Mouse (Mus musculus) lung, adult 2 months (tissue): ENCODE data around the gene Gtpbp2. TPM values are rescaled to one million over a fixed set of nuclear protein-coding genes. Genes with fewer than 3 reads are reported as not detected.
A peak's percentile ranks its signal among the peaks of the same experiment; 100 is the strongest.

ENCODE experiments used
- DNase-seq: peaks from one replicate; pipeline ENCODE4 v3.0.0; 2022
- H3K4me1 ChIP-seq: fragments of 200-500 bp; 2 replicates; pipeline ENCODE4 v1.6.1; 2011; ENCODE audit warnings: low read length; ENCODE audit not compliant: control insufficient read depth, insufficient read depth
- H3K4me3 ChIP-seq: fragments of 200-500 bp; replicated peaks from 2 replicates; pipeline ENCODE3; 2011; ENCODE audit warnings: low read depth, mild to moderate bottlenecking, control low read depth, low read length; ENCODE audit errors: extremely low read depth
- CTCF ChIP-seq: fragments of 200-500 bp; IDR thresholded peaks from 2 replicates; pipeline ENCODE4 v1.5.1; 2011; ENCODE audit warnings: mild to moderate bottlenecking, low read length, control low read depth; ENCODE audit not compliant: insufficient read depth
- POLR2A ChIP-seq: fragments of 200-500 bp; IDR thresholded peaks from 2 replicates; pipeline ENCODE4 v1.6.1; 2011; ENCODE audit warnings: low read depth, mild to moderate bottlenecking, control low read depth, low read length, borderline replicate concordance; ENCODE audit errors: extremely low read depth
- WGBS: fragments of 180-500 bp; shearing (Covaris S2); methylation state at CpG from one replicate; pipeline ENCODE4 v1.1.7; 2018; 5-methylcytosine and 5-hydroxymethylcytosine counted together
- polyA plus RNA-seq: library from polyadenylated mRNA; depleted of rRNA; stranded (reverse); fragments of >200 nt; gene quantifications from 2 replicates; pipeline ENCODE4 v1.2.3, GENCODE M21; 2012; rRNA removed

Gene Gtpbp2
- polyA plus RNA-seq, 1 experiment, result 161 TPM

- DNase-seq, result no peak
- H3K4me1 ChIP-seq, result no peaks in the 10 kb centered on the region
- 89% methylated on average over 4 of the region's 4 CpGs for WGBS
- TF ChIP-seq CTCF, result no peak
- no peak for TF ChIP-seq POLR2A
- no peak overlapping the region for H3K4me3 ChIP-seq
Observed at GRCm38 (mm10) chr17:46182273-46182672, 21.4 kb downstream of the Gtpbp2 start.

GRCm38 (mm10) chr17:46188829-46189228 is 28.0 kb downstream of the Gtpbp2 start:
- TF ChIP-seq CTCF, result no peak
- no peak for TF ChIP-seq POLR2A
- DNase-seq, result no peak
- WGBS, result 90% methylated on average over 2 of the region's 2 CpGs
- Histone ChIP-seq H3K4me1 (no peaks in the 10 kb centered on the region), H3K4me3 (no peak overlapping the region)

- 29% methylated on average over 6 of the region's 6 CpGs for WGBS
- no peak for DNase-seq
- H3K4me1 ChIP-seq, result peaks cover 2% of the 10 kb centered on the region; the same call in 1 of the 2 replicates
- TF ChIP-seq CTCF (no peak), POLR2A (no peak)
- H3K4me3 ChIP-seq, result no peak overlapping the region
Observed at GRCm38 (mm10) chr17:46201151-46201550, 40.3 kb downstream of the Gtpbp2 start.

- under 1% methylated on average over 65 of the region's 66 CpGs for WGBS
- peak; percentile 88 for DNase-seq
- Histone ChIP-seq H3K4me1 (peaks cover 2% of the 10 kb centered on the region; the same call in 1 of the 2 replicates), H3K4me3 (peak within 1 kb of the TSS; percentile 84)
- no peak for TF ChIP-seq CTCF
- TF ChIP-seq POLR2A, result peak; percentile 64; the same call in 1 of the 2 replicates
Observed at GRCm38 (mm10) chr17:46202421-46203071, 41.7 kb downstream of the Gtpbp2 start, which contains the start of the genes Polh and Xpo5. Polh (minus strand) TSS chr17:46202645. Xpo5 (plus strand) TSS chr17:46202782.

- Histone ChIP-seq H3K4me3 (peak overlapping the region; percentile 75), H3K4me1 (peaks cover 2% of the 10 kb centered on the region; the same call in 1 of the 2 replicates)
- no peak for TF ChIP-seq CTCF
- no peak for TF ChIP-seq POLR2A
- whole genome bisulfite sequencing, result 0% methylated on average over 20 of the region's 20 CpGs
- DNase-seq, result no peak
Observed at GRCm38 (mm10) chr17:46203078-46203477, 42.2 kb downstream of the Gtpbp2 start.

GRCm38 (mm10) chr17:46206676-46207075 is 45.8 kb downstream of the Gtpbp2 start:
- H3K4me1 ChIP-seq, result peaks cover 2% of the 10 kb centered on the region; the same call in 1 of the 2 replicates
- no peak for TF ChIP-seq CTCF
- TF ChIP-seq POLR2A, result no peak
- H3K4me3 ChIP-seq, result no peak overlapping the region
- no peak for DNase-seq

GRCm38 (mm10) chr17:46210550-46210949 is 49.7 kb downstream of the Gtpbp2 start:
- Histone ChIP-seq H3K4me3 (no peak overlapping the region), H3K4me1 (no peaks in the 10 kb centered on the region)
- 82% methylated on average over 3 of the region's 3 CpGs for WGBS
- no peak for DNase-seq
- TF ChIP-seq POLR2A, result no peak

Other genes with a start within 250 kb of the Gtpbp2 start
- 1,228 and 1,453 TPM in 2 replicates for gene Vegfa, start 128.7 kb upstream of the Gtpbp2 start, polyA plus RNA-seq
- gene Mrps18a, start 50.0 kb upstream of the Gtpbp2 start, polyA plus RNA-seq, result 41.3 and 44.9 TPM in 2 replicates
- 26.0 and 28.1 TPM in 2 replicates for gene Rsph9, start 16.8 kb upstream of the Gtpbp2 start, polyA plus RNA-seq
- 13.1 and 13.8 TPM in 2 replicates for gene Mad2l1bp, start 7.5 kb upstream of the Gtpbp2 start, polyA plus RNA-seq
- gene Polh, start 41.6 kb downstream of the Gtpbp2 start, polyA plus RNA-seq, result 3.4 and 4.2 TPM in 2 replicates
- gene Xpo5, start 41.8 kb downstream of the Gtpbp2 start, polyA plus RNA-seq, result 15.2 and 19.6 TPM in 2 replicates
- gene Polr1c, start 87.0 kb downstream of the Gtpbp2 start, polyA plus RNA-seq, result 35.9 and 39.5 TPM in 2 replicates
- 208 and 209 TPM in 2 replicates for gene Yipf3, start 87.0 kb downstream of the Gtpbp2 start, polyA plus RNA-seq
- gene Lrrc73, start 92.5 kb downstream of the Gtpbp2 start, polyA plus RNA-seq, result 6.8 TPM in 2 replicates
- gene Tjap1, start 122.0 kb downstream of the Gtpbp2 start, polyA plus RNA-seq, result 45.2 TPM in 2 replicates
- 0.54 and 3.1 TPM in 2 replicates for gene Dlk2, start 136.4 kb downstream of the Gtpbp2 start, polyA plus RNA-seq
- 13.1 and 15.1 TPM in 2 replicates for gene Abcc10, start 167.3 kb downstream of the Gtpbp2 start, polyA plus RNA-seq
- 11.2 and 12.5 TPM in 2 replicates for gene Zfp318, start 222.7 kb downstream of the Gtpbp2 start, polyA plus RNA-seq